Mouse (Mus musculus): ENCODE results near the gene Gm20388. TPM values are rescaled to one million over a fixed set of nuclear protein-coding genes. Genes with fewer than 3 reads are reported as not detected.

Gm20388 gene
- polyA plus RNA-seq, 1 experiment = 23.9 TPM

DNA sequence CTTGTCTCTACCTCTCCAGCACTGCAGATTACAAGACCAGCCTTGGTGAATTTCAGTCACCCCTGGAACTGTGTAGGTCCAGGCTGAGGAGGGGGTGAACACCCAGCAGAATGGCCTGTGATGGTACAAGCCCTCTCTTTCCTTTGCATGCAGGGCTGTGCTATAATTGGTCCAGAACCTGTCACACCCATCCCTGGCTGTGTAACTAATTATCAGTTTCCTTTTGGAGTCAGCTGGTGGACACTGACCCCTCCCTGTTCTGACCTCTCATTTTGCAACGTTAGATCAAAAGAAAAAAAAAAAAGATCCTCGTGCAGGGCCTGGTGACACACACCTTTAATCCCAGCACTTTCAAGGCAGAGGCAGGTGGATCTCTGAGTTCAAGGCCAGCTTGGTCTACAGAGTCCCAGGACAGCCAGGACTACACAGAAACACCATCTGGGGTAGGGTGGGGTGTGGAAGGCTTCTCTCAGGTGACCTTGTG is 2032.5 kb downstream of the Gm20388 start:
- TF ChIP-seq CTCF (IDR thresholded peaks at IDR 0.05; ENCODE audit: extremely low read depth, insufficient read depth, low read length) (no peak), POLR2A (IDR thresholded peaks at IDR 0.05; ENCODE audit: extremely low read depth, insufficient read depth, low read length) (no peak)
- Histone ChIP-seq H3K4me3 (ENCODE audit: insufficient read depth, low read length) (no peak overlapping the region), H3K4me1 (ENCODE audit: control insufficient read depth, insufficient read depth, low read length) (no peaks in the 10 kb centered on the region), H3K27ac (ENCODE audit: insufficient read depth, low read length) (no peak overlapping the region)

DNA sequence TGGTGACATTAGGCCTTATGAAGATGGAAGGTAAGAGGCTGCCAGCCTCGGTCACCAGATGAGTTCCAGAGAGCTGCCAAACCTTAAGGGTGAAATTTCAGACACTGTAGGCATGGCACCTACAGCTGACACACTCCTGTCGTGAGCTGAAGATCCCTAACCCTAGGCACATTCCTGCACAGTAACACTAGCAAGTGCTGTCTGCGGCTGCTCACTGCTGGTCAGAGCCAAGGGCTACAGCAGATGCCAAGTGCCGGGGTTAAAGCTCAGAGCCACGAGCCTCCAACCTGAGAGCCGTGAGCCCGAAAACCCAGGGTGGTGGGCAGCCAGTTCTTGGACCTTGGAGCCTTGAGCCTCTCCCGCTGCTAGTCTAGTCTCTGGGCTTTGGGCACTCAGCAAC is 2033.1 kb downstream of the Gm20388 start:
- no peak overlapping the region for H3K4me3 ChIP-seq (ENCODE audit: insufficient read depth, low read length)
- H3K4me1 ChIP-seq (ENCODE audit: control insufficient read depth, insufficient read depth, low read length) = no peaks in the 10 kb centered on the region
- H3K27ac ChIP-seq (ENCODE audit: insufficient read depth, low read length) = no peak overlapping the region
- no peak for TF ChIP-seq POLR2A (IDR thresholded peaks at IDR 0.05; ENCODE audit: extremely low read depth, insufficient read depth, low read length)
- TF ChIP-seq CTCF (IDR thresholded peaks at IDR 0.05; ENCODE audit: extremely low read depth, insufficient read depth, low read length) = no peak

DNA sequence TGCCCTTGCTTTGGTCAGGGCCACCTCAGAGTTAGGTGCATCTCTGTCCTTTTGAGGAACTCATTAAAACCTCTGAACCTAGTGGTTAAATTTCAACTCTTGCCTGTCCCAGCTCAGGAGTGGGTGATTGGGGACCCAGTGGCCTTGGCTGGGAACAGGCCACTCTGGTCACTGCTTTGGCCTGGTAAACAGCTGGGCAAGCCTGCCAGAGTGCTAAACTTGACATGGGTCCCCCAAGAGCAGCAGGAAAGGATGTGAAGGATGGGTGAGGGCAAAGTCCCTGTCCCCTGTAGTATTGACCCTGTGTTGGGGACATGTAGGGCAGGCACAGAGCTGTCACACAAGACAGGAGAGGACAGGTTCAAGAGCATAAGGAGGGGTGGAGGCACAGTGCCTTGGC is 2034.2 kb downstream of the Gm20388 start, which contains the start of gene Car5a:
Car5a (minus strand) TSS at position 74 of the 400 bp plus-strand sequence.
- Histone ChIP-seq H3K4me3 (ENCODE audit: insufficient read depth, low read length) (no peak within 1 kb of the TSS), H3K4me1 (ENCODE audit: control insufficient read depth, insufficient read depth, low read length) (no peaks in the 10 kb centered on the region), H3K27ac (ENCODE audit: insufficient read depth, low read length) (no peak within 1 kb of the TSS)
- TF ChIP-seq CTCF (IDR thresholded peaks at IDR 0.05; ENCODE audit: extremely low read depth, insufficient read depth, low read length) (no peak), POLR2A (IDR thresholded peaks at IDR 0.05; ENCODE audit: extremely low read depth, insufficient read depth, low read length) (no peak)

DNA sequence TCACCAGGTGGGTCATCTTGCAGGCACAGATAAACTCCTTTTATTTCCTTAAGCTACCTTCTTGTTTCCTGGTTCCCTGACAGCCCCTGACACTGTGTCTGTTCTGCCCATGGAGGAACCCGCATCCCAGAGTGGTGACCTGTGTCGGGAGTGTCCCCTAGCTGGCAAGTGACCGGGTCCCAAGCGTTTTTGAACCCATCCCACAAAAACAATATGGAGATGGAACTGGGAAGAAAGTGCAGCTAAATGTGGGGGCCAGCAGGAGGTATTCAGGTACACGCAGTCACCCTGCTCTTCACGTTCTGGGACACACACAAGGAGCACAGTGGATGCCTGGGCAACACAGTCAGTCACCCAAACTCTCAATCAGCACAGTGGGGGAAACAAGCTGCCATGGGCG is 2035.7 kb downstream of the Gm20388 start:
- H3K4me3 ChIP-seq (ENCODE audit: insufficient read depth, low read length) = no peak overlapping the region
- TF ChIP-seq POLR2A (IDR thresholded peaks at IDR 0.05; ENCODE audit: extremely low read depth, insufficient read depth, low read length) (no peak), CTCF (IDR thresholded peaks at IDR 0.05; ENCODE audit: extremely low read depth, insufficient read depth, low read length) (no peak)
- no peak overlapping the region for H3K27ac ChIP-seq (ENCODE audit: insufficient read depth, low read length)
- no peaks in the 10 kb centered on the region for H3K4me1 ChIP-seq (ENCODE audit: control insufficient read depth, insufficient read depth, low read length)

DNA sequence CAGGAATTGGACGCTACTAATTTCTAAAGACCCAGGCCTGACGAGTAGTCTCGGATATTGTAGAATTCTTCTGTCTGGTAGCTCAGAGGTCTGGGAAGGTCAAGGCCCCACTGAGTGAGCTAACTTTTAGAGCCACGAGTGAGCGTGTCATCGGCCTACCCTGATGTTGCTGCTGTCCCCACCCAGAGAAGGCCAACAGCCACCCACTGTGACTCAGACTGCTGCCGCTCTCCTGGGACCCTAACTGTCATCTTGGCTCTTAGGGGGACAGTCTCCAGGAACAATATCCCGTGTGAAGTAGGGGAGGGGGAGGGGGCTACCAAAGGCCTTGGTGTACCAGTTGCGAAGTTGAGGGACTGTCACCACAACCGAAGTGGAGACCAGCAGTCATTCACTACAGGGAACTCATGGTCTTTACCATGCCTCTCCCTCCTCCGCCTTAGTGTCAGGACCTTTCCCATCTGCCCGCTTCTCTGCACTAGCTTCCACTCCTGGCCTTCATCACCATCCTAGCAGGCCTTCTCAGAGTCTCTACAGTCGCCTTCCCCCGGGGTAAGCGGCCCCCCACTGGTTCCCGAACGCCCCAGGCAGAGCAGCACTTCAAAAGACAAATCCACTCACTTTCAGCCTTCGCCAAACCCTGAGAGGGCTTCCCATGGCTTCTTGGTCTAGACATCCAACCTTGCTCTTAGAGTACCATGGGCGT is 2036.6 kb downstream of the Gm20388 start:
- Histone ChIP-seq H3K4me3 (ENCODE audit: insufficient read depth, low read length) (0 out of 2 replicates have a peak overlapping the region, but pooled peaks have one; percentile 6), H3K27ac (ENCODE audit: insufficient read depth, low read length) (no peak overlapping the region), H3K4me1 (ENCODE audit: control insufficient read depth, insufficient read depth, low read length) (no peaks in the 10 kb centered on the region)
- TF ChIP-seq POLR2A (IDR thresholded peaks at IDR 0.05; ENCODE audit: extremely low read depth, insufficient read depth, low read length) = no peak
- no peak for TF ChIP-seq CTCF (IDR thresholded peaks at IDR 0.05; ENCODE audit: extremely low read depth, insufficient read depth, low read length)

DNA sequence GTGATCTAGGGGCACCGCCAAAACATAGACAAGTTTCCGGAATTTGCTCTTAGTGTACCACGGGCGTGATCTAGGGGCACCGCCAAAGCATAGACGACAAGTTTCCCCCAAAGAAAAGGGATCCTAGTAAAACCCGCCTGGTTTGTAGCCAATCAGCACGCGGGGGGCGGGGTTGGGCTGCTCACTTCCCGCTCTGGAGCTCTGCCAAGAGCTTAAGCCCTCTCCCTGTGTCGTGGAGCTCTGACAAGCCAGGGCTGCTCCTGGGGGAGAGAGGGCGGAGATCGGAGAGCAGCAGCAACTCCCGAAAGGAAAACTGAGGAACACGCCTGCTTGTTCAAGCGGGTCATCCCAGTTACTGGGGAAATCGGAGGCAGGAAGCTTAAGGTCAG is 2037.1 kb downstream of the Gm20388 start:
- H3K27ac ChIP-seq (ENCODE audit: insufficient read depth, low read length) = no peak overlapping the region
- peaks cover 2% of the 10 kb centered on the region; the same call in 1 of the 2 replicates for H3K4me1 ChIP-seq (ENCODE audit: control insufficient read depth, insufficient read depth, low read length)
- peak overlapping the region; percentile 6; the same call in 1 of the 2 replicates for H3K4me3 ChIP-seq (ENCODE audit: insufficient read depth, low read length)
- no peak for TF ChIP-seq POLR2A (IDR thresholded peaks at IDR 0.05; ENCODE audit: extremely low read depth, insufficient read depth, low read length)
- no peak for TF ChIP-seq CTCF (IDR thresholded peaks at IDR 0.05; ENCODE audit: extremely low read depth, insufficient read depth, low read length)

DNA sequence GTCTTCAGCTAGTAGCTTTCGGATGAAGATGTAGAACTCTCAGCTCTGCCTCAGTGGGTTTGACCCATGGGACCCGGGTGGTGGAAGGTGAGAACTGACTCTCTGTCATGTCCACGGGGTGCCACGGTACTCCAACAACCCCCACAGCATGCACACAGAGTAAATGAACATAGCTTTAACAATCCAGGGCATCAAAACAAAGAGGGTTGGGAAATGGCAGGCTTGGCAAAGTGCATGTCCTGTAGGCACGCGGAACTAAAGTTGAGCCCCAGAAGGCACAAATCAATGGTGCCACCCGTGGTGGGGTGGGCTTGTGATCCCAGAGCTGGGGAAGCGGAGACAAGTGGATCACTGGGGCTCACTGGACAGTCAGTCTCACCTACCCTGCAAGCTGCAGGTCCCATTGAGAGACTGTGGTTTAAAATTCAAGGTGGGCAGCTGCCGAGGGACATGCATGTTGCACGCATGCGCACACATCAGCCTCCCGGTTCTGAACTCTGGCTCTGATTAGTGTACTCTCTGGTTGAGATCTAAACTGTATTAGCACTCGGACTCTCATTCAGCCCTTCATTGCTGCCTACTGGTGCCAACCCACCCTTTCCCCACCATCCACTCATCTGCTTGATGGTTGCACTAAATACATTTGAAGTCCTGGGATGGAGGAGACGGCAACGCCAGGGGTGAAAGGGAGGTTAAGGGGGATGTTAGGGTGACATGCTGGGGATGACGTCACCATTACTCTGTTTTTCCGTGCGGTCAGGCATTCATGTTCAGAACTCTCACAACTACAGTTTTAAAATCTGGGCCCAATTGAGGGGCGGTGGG is 2037.9 kb downstream of the Gm20388 start:
- Histone ChIP-seq H3K4me3 (ENCODE audit: insufficient read depth, low read length) (0 out of 2 replicates have a peak overlapping the region, but pooled peaks have one; percentile 6), H3K4me1 (ENCODE audit: control insufficient read depth, insufficient read depth, low read length) (peaks cover 3% of the 10 kb centered on the region; the same call in 1 of the 2 replicates), H3K27ac (ENCODE audit: insufficient read depth, low read length) (no peak overlapping the region)
- no peak for TF ChIP-seq CTCF (IDR thresholded peaks at IDR 0.05; ENCODE audit: extremely low read depth, insufficient read depth, low read length)
- TF ChIP-seq POLR2A (IDR thresholded peaks at IDR 0.05; ENCODE audit: extremely low read depth, insufficient read depth, low read length) = no peak

DNA sequence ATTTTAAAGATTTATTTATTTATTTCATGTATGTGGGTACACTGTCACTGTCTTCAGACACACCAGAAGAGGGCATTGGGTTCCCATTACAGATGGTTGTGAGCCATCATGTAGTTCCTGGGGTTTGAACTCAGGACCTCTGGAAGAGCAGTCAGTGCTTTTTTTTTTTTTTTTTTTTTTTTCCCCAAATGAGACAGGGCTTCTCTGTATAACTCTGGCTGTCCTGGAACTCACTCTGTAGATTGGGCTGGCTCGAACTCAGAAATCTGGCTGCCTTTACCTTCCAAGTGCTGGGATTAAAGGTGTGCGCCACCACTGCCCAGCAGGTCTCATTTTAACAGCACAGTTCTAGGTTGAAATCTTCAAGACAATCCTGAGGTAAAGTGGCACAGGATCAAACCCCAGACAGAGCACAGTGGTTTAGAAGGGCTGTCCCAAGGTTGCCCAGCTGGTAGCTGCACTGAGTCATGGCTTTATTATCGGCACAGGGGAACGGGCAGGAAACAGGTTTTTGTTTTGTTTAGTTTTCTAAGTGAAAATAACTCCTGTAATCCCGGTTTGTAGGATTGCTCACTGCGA is 2038.7 kb downstream of the Gm20388 start, which contains the start of gene Banp:
Banp (plus strand) TSS at position 529 of the 579 bp plus-strand sequence.
- TF ChIP-seq CTCF (IDR thresholded peaks at IDR 0.05; ENCODE audit: extremely low read depth, insufficient read depth, low read length) = no peak
- peak within 1 kb of the TSS; percentile 31 for H3K27ac ChIP-seq (ENCODE audit: insufficient read depth, low read length)
- peaks cover 3% of the 10 kb centered on the region; the same call in 1 of the 2 replicates for H3K4me1 ChIP-seq (ENCODE audit: control insufficient read depth, insufficient read depth, low read length)
- peak within 1 kb of the TSS; percentile 36 for H3K4me3 ChIP-seq (ENCODE audit: insufficient read depth, low read length)

All from cortical plate, adult 2 months (tissue).